Mouse (Mus musculus) lung, embryonic 14.5 days (tissue): ENCODE measurements around the gene Map4k3. TPM values are rescaled to one million over a fixed set of nuclear protein-coding genes. Genes with fewer than 3 reads are reported as not detected.
"Not testable (repeated sequence)": the region's sequence is repeated elsewhere in the genome, so short reads cannot be mapped to it uniquely, and the experiment has no call there.

Experiments
- ATAC-seq: fragments of 200-750 bp; cut with Nextera tagmentation; 2 replicates; pipeline ENCODE4 v1.8.0; 2017; ENCODE audit warnings: mild to moderate bottlenecking, moderate TSS enrichment, moderate library complexity; ENCODE audit not compliant: insufficient read depth
- DNase-seq: peaks from one replicate; pipeline ENCODE4 v3.0.0-alpha.2; 2015
- H3K27ac ChIP-seq: fragments of 300-500 bp; sonication (generic); 2 replicates; pipeline ENCODE4 v1.5.1; 2014; ENCODE audit warnings: low read depth, mild to moderate bottlenecking, moderate library complexity
- H3K27me3 ChIP-seq: fragments of 300-500 bp; sonication (generic); 2 replicates; pipeline ENCODE4 v1.6.1; 2014; ENCODE audit warnings: low read length, control low read depth; ENCODE audit not compliant: insufficient read depth
- H3K36me3 ChIP-seq: fragments of 300-500 bp; sonication (generic); 2 replicates; pipeline ENCODE4 v1.6.1; 2014; ENCODE audit warnings: control low read depth; ENCODE audit not compliant: insufficient read depth
- H3K4me1 ChIP-seq: fragments of 300-500 bp; sonication (generic); 2 replicates; pipeline ENCODE4 v1.6.1; 2014; ENCODE audit warnings: antibody characterized with exemption, control low read depth; ENCODE audit not compliant: insufficient read depth
- H3K4me2 ChIP-seq: fragments of 300-500 bp; sonication (generic); 2 replicates; pipeline ENCODE4 v1.6.1; 2014; ENCODE audit warnings: mild to moderate bottlenecking
- H3K4me3 ChIP-seq: fragments of 300-500 bp; sonication (generic); 2 replicates; pipeline ENCODE4 v1.5.1; 2014; ENCODE audit warnings: low read depth, low read length
- H3K9ac ChIP-seq: fragments of 300-500 bp; sonication (generic); 2 replicates; pipeline ENCODE4 v1.6.1; 2014
- H3K9me3 ChIP-seq: fragments of 300-500 bp; sonication (generic); 2 replicates; pipeline ENCODE4 v1.6.1; 2016; ENCODE audit warnings: low read depth, low read length, control low read depth
- CTCF ChIP-seq: IDR thresholded peaks from 2 replicates; pipeline ENCODE4 v1.5.1; 2016; ENCODE audit warnings: antibody characterized with exemption, low read depth
- WGBS: fragments of 180-500 bp; shearing (Covaris S2); extraction: QIAGEN DNeasy Blood & Tissue Kit; methylation state at CpG from one replicate; pipeline ENCODE4 v1.1.7; 2014; 5-methylcytosine and 5-hydroxymethylcytosine counted together
- polyA plus RNA-seq: library from polyadenylated mRNA; unstranded; fragments of >200 nt; fragmentation: Nextera tagmentation; extraction: Ambion mirVana; gene quantifications from 2 replicates; pipeline ENCODE4 v1.2.1, GENCODE M21; 2014

The Map4k3 gene
- polyA plus RNA-seq, 1 experiment from 2014 or later = 64.7 TPM

DNA sequence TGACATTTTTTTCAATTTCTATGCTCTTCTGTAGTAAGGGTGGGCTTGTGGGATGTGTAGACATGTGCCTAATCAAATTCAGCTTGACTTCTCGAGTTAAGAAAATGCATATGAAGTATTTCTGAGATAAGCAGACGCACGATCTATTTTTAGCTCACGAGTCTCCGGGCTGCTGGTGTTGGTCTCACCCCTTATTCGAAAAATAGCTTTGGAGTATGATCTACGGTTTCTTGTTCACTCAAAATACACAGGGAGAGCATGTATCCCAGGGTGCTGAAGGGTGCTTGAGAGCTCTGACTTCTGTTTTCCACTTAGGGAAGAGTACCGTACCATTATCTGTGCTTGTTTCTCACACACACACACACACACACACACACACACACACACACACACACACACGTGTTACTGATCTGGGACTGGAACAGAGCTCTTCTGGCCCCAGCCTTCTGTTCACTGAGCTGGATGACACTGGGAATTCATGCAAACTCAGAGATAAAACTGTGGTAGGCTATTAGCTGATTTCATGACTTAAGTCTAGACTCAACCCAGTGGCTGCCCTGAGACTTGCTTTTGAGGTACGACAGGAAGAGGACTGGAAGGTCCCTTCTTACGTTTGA, 34.9 kb upstream of the Map4k3 start:
- Histone ChIP-seq H3K27me3 (no peaks in the 10 kb centered on the region), H3K36me3 (no peaks in the 10 kb centered on the region), H3K9me3 (no peaks in the 10 kb centered on the region), H3K27ac (peak overlapping the region; percentile 66), H3K4me3 (no peak overlapping the region), H3K9ac (no peak overlapping the region), H3K4me2 (no peak overlapping the region), H3K4me1 (0 out of 2 replicates have a peak, but pooled peaks cover 4% of the 10 kb centered on the region)
- 26% methylated on average over 11 of the region's 11 CpGs for WGBS
- DNase-seq (peak; percentile 69), ATAC-seq (peak; percentile 61; the same call in 1 of the 2 replicates)
- TF ChIP-seq CTCF = no peak

DNA sequence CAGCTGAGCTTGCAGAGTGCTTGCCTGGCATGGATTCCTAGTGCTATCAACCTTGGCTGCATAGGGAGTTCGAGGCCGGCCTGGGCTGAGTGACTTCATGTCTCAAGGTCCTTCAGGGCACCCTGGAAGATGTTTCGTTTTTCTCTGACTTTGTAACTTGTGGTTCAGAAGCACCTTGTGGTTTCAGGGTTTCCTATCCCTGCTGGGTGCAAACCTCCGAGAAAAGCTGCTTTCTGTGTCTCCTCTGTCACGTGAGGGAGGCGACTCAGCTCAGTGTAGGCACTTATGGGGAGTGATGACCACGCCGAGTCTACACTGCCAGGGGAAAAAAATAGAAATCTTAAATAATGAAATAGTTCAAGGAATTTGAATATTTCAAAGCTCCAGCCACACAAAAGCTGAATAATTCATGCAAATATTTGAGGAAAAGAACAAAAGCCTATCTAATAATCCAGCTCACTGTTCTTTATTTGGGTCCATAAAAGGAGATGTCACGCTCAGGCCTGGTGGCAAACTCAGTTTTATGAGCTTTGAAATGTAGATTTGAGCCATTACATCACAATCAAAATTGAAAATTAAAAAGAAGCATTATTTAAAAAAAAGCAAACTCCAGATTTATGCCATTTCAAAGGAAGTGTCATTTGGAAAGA, 34.2 kb upstream of the Map4k3 start:
- Histone ChIP-seq H3K4me3 (no peak overlapping the region), H3K36me3 (no peaks in the 10 kb centered on the region), H3K4me2 (no peak overlapping the region), H3K9ac (no peak overlapping the region), H3K27ac (peak overlapping the region; percentile 14), H3K9me3 (no peaks in the 10 kb centered on the region), H3K27me3 (no peaks in the 10 kb centered on the region), H3K4me1 (0 out of 2 replicates have a peak, but pooled peaks cover 4% of the 10 kb centered on the region)
- DNase-seq (no peak), ATAC-seq (no peak)
- TF ChIP-seq CTCF = no peak
- WGBS = 76% methylated on average over 9 of the region's 9 CpGs

DNA sequence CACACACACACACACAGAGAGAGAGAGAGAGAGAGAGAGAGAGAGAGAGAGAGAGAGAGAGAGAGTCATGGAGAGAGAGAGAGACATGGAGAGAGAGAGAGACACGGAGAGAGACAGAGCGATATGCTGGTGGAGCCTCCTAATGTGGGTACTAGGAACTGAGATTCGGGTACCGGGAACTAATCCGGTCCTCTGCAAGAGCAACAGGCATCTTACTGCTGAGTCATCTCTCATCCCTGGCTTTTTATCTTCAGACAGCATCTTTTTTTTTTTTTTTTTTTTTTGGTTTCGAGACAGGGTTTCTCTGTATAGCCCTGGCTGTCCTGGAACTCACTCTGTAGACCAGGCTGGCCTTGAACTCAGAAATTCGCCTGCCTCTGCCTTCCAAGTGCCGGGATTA, 32.9 kb upstream of the Map4k3 start:
- H3K4me3 ChIP-seq, H3K4me1 ChIP-seq, H3K4me2 ChIP-seq, H3K9me3 ChIP-seq, ATAC-seq, H3K9ac ChIP-seq, H3K36me3 ChIP-seq, DNase-seq, H3K27me3 ChIP-seq, H3K27ac ChIP-seq: not testable (repeated sequence)
- WGBS = 84% methylated on average over 7 of the region's 8 CpGs

DNA sequence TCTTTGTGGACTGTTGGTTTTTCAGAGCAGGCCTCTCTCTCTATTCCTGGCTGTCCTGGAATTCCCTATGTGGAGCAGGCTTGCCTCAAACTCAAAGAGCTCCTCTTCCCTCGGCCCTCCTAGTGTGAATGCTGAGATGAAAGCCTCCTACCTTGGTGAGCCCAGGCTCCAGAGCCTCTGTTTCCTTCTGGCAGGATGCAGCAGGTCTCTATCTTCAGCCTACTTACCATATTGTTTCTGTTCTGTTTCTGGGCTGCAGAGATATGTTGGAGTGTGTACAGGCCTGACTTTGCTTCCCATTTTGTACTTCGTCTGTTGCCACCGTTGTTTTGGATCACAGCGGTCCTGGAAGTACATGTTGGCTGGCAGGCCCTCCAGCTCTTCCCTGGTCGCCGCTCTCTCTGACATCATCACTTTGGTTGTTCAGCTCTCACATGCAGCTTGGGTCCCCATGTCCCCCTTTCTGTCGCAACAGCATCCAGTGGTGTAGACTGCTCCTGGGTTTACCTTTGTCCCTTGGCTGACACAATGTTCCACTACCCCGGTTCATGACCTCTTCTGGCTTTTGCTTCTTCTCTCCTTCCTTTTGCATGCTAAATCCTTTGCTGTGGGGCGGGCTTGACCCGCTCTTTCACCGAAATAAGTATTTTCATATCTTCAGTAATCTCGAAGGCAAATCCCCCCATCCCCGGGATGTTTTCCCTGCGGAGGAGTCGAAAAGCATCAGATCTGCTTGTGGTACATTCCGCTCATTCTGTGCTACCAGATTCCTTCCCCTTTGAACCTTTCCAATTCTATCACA, 32.3 kb upstream of the Map4k3 start:
- WGBS = 78% methylated on average over 16 of the region's 16 CpGs
- ATAC-seq = no peak
- Histone ChIP-seq H3K9me3 (no peaks in the 10 kb centered on the region), H3K9ac (no peak overlapping the region), H3K27ac (no peak overlapping the region), H3K4me2 (no peak overlapping the region), H3K36me3 (no peaks in the 10 kb centered on the region), H3K27me3 (no peaks in the 10 kb centered on the region), H3K4me3 (no peak overlapping the region), H3K4me1 (0 out of 2 replicates have a peak, but pooled peaks cover 10% of the 10 kb centered on the region)
- TF ChIP-seq CTCF = no peak
- DNase-seq = no peak

DNA sequence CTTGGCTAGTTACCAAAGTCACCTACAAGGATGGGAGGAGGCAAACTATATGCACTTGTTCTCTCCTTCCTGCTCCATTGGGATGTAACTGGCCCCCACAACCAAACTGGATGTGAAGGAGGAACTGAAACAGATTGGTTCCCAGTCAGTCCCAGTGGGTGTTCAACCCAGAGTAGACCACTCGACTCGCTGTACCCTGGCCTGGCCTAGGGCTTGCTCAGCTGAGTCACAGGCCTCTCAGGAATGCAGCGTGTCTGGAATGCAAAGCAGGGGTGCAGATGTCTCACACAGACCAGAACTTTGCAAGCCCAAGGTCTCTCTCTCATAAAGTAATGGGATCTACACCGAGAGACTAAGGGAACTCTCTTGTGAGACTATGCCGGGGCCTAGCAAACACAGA, 27.8 kb upstream of the Map4k3 start:
- no peaks in the 10 kb centered on the region for H3K27me3 ChIP-seq
- ATAC-seq (peak; percentile 52; the same call in 1 of the 2 replicates), DNase-seq (no peak)
- no peak overlapping the region for H3K4me3 ChIP-seq
- H3K27ac ChIP-seq = peak overlapping the region; percentile 59
- TF ChIP-seq CTCF = no peak
- WGBS = 73% methylated on average over 5 of the region's 5 CpGs
- H3K9me3 ChIP-seq = no peaks in the 10 kb centered on the region
- no peak overlapping the region for H3K9ac ChIP-seq
- H3K36me3 ChIP-seq = no peaks in the 10 kb centered on the region
- peaks cover 8% of the 10 kb centered on the region; the same call in 1 of the 2 replicates for H3K4me1 ChIP-seq
- H3K4me2 ChIP-seq = no peak overlapping the region

DNA sequence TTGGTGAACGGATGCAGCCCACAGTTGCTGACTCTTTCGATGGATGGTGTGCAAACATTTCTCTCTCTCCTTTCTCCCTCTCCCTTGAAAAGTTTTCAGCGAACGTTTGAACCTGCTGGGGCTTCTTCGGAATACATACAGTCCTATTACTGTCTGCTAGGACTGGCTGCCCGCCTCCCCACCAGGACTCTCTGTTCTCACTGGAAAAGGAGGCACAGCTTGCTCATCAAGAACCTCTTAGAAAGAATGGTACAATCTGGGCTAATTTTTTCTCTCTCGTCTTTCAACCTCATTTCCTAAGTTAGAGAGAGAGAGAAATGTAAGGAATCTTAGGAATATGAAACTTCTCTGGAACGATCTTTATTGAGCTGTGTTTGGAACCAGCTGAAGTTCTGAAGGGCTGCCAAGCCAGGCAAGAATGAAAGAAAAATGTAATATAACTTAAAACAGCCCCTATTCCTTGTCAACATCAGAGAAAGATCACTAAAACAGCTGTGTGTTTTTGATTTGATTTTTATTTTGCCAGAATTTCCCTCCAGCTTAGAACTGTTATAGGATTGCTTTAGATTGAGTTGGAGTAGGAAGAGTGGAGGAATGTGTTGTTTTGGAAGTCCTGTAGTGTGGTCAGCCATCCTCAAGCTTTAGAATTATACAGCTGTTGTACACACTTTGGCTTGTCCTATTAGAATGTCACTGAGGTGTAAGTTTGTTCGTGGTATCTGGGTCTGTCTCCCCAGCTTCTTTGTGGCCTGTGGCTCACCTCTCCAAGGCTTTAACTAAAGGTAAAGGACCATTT, 27.0 kb upstream of the Map4k3 start:
- ATAC-seq = peak; percentile 33; the same call in 1 of the 2 replicates
- H3K9me3 ChIP-seq = no peaks in the 10 kb centered on the region

More for the DNA sequence above, 27.0 kb upstream of the Map4k3 start:
- H3K4me1 ChIP-seq = peaks cover 8% of the 10 kb centered on the region; the same call in 1 of the 2 replicates
- peak overlapping the region; percentile 59 for H3K27ac ChIP-seq
- H3K36me3 ChIP-seq = no peaks in the 10 kb centered on the region
- no peak for TF ChIP-seq CTCF
- 31% methylated on average over 9 of the region's 9 CpGs for WGBS
- H3K27me3 ChIP-seq = no peaks in the 10 kb centered on the region
- DNase-seq = peak; percentile 72
- no peak overlapping the region for H3K4me2 ChIP-seq
- H3K9ac ChIP-seq = 0 out of 2 replicates have a peak overlapping the region, but pooled peaks have one; percentile 1
- no peak overlapping the region for H3K4me3 ChIP-seq
